Mouse (Mus musculus) adrenal gland, postnatal 14 days (tissue): ENCODE results near the gene Flt1. TPM values are rescaled to one million over a fixed set of nuclear protein-coding genes. Genes with fewer than 3 reads are reported as not detected.
"Not testable (repeated sequence)": the region's sequence is repeated elsewhere in the genome, so short reads cannot be mapped to it uniquely, and the experiment has no call there.

Experiments
- DNase-seq: peaks from one replicate; pipeline ENCODE4 v3.0.0; 2021; ENCODE audit warnings: mixed read lengths
- total RNA-seq: library from RNA; stranded (reverse); gene quantifications from 2 replicates; pipeline ENCODE4 v1.2.3, GENCODE M21; 2021

The Flt1 gene
- total RNA-seq, 1 experiment from 2014 or later, result 60.0 TPM

DNA sequence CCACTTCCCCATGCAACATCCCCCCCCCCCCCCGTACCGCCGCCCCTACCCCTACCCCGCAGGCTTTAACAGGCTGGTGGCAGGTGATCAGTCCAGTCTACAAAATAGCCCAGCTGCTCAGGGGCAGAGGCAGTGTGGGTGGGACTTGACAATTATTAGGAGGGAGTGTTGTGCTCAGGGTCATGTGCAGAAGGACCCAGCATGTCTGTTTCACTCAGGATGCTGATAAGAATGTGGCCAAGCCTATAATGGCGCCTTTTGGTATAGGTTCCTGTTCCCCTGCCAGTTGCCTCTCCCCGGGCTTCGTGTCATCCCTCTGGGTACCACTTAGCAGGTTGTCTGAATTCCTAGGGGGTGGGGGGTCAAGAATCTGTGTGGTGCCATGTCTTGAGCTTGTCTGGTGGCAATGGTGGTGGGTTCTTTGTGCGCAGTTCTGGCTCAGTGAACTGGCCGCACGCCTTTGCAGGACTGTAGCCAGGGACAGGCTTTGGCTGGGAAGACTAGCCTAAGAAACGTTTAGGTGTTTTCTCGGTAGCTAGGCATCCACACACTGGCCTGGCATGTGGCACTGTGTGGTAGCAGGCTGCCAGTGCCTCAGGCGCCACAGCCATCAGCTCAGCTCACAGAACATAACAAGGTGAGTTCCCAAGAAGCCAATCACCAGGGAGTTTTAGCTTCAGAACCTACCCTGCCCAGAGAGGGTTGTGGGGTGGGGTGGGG is 118.4 kb downstream of the Flt1 start:
- no peak for DNase-seq

DNA sequence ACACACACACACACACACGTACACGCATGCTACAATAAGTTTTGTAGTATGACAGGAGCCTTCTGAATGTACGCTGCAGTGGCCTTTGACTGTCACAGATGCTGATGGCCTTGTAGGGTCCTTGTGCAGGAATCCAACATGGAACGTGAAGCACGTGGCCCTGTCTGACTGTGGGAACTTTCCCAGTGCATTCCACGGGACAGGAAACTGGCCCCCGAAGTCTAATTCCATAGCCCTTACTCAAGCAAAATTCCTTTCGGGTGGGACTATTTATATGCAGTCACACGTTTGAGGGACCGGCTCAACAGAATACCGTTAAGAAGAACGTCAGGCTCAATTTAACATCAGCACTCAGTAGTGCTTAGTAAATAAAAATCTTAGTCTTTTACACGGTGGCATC is 119.1 kb downstream of the Flt1 start:
- DNase-seq, result no peak

DNA sequence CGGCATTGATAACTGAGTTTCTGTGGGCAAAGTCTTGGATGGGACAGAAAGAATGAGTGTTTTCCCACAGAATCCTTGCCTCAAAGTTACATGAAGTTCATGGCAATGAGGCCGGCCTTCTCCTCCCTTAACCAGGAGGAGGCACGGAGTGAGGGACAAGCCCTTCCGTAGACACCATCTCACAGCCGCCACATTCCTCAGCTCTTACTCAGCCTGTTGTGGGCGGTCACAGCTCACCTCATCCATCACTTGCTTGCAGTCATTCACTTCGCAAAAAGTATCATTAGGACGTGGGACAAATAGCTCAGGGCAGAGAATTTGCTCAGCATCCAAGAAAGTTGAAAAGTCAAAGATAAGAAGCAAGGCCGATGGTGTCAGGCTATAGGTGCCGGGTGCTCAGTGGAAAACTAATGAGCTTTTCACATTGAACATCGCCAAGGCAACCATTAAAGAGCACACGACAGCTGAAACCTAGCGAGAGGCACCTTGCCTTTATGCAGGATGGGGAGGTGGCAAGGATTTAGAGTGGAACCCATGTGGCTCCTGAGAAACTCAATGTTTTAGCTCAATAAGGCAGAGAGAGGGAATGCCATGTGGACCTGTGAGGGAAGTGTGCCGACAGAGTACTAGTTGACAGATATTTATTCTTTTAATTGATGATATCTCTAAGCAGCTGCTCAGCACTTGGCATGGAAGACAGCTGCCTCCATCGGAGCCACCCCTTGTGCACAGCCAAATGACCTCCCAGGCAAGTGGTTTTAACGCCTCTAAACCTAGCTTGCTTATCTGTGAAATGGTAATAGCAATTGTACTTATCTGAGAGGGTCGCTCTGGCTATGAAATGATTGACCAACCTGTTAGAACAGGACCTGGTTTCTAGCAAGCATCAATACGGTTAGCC is 124.1 kb downstream of the Flt1 start:
- no peak for DNase-seq

DNA sequence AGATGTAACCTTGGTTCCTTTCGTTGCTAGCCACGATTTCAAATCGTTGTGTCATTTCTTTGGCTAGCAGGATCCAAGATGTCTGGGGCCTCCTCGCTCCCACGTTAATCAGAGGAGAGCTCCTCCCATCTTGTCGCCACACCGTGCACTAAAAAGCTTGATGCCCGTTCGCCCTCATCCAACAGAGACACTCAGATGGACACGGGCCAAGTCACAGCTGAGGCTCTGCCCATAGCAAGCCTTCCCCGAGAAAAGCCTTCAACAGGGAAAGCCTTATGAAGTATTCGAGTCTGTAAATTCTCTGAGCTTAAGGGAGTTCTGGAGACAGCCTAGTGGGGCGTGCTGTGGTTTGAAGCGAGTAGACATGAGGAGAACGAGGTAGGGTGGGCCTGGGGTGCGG is 128.0 kb downstream of the Flt1 start:
- DNase-seq, result no peak

DNA sequence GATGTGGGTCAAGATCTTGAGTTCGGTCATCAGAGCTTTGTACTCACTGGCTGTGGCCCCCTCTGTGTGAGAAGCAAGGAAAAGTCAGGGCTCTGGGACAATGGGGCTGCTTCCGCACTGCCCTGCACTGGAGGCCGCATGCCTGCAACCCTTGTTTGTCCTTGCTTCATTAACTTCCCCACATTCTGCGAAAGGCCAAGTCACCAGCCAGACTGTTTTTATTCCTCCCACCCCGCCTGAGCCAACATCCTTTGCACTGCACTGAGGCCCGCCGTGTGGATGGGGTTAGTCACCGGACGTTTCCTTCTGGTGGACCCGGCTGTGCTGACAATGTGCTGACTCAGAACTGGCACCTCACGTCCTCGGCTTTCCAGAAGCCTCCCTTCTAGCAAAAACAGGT is 136.0 kb downstream of the Flt1 start:
- peak; percentile 60 for DNase-seq

DNA sequence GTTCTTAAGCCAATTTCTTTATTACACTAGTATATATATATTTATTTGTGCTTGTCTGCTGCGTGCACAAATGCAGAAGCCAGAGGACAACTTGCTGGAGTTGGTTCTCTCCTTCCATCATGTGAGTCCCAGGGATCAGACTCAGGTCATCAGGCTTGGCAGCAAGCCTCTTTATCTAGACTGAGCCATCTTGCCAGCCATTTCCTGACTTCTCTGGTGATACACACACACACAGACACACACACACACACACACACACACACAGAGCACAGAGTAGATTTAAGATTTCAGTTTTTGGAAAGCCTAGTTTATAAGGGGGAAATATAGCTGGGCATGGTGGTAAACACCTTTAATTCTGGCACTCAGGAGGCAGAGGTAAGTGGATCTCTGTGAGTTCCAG is 140.7 kb downstream of the Flt1 start:
- no peak for DNase-seq

DNA sequence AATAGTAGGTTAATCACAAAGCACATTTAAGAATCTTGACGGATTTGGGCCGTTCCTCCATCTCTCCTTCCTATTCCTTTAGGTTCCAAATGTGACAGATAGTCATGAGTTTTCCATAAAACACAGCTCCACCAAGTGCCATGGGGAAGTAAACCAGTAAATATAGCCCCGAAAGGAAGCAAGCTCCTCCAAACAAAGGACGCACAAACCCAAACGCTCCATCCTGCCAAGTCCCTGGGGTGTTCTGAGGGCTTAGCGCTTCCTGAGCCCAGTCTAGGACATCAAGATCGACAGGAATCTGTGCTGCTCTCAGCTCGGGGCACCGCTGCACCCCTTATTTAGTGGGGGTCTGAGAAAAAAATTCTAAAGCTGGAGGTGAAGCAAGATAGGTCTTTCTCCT is 141.2 kb downstream of the Flt1 start:
- DNase-seq, result peak; percentile 28

DNA sequence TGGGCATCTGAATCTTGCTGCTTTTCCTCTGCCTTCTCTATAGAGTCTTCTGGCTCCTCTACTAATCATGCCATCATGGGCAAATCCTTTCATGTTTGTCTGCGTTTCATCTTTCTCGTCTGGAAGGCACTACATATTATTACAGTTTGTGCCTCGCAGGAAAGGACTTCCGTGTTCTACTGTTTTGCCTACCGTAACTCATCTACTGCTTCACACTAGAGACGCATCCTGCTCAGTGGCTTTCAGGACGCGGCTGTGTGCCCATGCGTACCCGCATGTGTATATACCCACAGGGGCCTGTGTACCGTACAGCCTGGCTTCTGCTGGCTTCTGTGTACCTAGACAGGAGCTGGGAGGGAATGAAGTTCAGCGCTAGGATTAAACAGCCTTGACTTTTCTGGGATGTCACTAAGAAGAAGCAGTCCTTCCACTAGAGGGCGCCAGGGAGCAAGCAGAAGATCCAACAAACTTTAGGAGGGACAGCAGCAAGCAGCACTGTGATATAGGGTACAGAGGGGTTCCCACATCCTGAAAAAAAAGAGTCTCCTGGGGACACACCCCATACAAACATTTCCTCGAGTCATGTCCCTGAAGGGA is 142.0 kb downstream of the Flt1 start:
- peak; percentile 86 for DNase-seq

DNA sequence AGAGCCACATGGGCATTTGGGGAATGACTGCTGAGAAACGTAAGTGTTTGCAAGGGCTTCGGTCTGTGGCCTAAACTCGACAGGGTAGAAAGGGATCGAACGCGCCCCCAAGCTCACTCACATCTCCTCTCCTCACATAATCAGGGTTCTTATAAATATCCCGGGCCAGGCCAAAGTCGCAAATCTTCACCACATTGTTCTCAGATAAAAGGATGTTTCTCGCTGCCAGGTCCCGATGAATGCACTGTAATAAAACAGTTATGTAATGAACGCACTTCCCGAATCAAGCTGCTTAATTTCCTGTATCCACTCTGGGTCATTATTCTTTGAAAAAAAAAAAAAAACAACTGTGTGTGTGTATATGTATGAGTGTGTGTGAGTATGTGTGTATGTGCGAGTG is 145.6 kb downstream of the Flt1 start:
- DNase-seq, result no peak

DNA sequence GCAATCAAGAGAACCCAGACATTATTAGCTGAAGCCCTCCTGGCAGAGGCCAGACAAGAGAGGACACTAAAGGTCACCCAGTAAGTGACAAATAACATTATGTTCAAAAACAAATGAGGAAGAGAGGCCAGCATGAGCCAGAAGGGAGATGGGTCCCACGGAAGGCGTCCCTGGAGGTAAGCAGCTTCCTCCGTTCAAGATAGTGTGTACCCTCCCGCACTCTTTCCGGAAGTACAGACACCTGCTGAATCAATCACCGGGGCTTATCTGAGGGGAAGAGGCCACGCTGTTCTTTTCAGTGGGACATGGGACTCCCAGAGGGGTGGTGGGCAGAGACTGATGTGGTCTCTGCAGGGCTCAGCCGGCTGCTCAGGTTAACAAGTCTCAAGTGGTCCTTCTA is 146.1 kb downstream of the Flt1 start:
- DNase-seq, result no peak

DNA sequence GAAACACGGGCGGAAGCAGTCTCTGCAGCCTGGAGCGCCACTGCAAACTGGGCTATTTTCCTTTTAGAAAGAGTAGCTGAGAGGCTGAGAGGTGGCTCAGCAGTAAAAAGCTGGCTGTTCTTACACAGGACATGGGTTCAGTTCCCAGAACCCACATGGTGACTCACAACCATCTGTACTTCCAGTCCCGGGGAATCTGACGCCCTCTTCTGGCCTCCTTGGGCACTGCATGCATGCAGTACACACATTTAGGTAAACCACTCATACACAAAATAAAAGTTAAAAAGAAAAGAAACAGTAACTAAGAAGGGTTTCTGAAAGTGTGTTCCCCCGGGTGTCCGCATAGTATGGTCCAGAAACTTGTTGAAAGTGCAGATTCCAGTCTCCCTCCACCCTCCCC is 146.7 kb downstream of the Flt1 start:
- DNase-seq, result no peak

DNA sequence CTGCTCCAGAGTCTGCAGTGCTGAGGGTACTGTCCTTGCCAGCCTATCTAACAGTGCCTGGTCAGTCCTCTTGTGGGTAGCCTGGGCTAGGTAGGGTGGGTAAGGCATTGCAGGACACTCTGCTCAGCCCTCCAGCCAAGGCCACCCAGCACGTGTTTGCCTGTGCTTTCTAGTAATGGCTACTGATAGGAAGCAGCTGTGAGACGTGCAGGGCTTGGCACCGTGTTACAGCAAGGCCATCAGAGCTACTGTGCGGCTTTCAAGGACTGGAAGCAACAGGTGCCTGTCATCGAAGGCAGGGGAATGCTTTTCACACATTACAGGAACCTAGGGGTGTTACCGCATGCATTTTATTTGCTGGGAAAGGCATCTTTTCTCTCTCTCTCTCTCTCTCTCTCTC is 148.8 kb downstream of the Flt1 start:
- peak; percentile 42 for DNase-seq

DNA sequence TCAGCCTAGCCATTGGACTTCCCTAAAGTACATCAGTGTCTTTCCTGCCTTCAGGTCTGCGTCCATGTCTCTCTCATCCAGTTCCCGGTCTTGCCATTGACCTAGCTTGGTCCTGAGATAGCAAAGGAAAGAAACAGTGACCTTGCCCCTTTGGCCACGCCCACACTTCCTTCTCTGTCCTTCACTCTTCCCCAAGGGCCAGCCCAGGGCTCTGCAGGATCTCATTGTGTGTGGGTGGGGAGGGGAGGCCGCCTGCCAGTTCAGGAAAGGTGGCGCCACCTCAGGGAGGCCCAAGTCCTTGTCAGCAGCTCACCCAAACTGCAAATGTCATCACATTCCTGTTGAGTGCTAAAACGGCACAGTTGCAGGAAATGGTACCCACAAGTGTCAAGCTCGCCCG is 151.3 kb downstream of the Flt1 start:
- DNase-seq, result peak; percentile 56

DNA sequence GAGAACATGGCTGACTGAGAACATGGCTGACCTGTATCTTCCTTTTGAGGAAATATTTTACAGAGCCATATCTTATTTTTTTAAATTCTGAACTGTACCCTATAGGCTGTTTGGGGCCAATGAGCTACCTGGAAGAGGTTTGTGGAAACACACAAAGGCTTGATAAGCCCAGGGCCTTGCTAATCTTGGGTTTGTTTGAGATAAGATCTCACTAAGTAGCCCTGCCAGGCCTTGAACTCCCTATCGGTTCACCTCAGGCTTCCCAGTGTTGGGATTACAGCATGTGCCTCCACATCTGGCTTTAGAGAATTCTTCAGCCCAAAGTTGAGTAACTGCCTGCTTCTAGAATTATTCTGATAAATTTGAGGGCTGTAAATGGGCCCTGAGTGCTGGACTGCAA is 152.3 kb downstream of the Flt1 start:
- DNase-seq, result no peak

DNA sequence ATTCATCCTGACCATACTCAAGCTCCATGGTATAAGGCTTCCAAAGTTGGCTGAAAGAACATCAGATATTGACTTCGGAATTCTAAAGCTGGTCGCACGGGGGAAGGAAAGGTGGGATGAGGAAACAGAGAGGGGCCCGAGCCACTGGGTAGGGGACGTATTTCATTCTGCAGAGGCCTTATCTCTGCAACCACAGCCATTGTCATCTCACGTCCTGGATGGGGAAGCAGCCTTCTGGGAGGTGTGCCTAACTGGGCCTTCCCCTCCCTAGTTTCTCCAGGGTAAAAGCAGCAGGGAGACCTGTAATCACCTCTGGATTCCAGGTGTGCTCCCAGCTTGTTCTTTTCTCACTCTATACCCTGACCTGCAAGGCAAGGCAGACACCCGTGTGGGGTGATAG is 153.1 kb downstream of the Flt1 start:
- DNase-seq, result no peak

DNA sequence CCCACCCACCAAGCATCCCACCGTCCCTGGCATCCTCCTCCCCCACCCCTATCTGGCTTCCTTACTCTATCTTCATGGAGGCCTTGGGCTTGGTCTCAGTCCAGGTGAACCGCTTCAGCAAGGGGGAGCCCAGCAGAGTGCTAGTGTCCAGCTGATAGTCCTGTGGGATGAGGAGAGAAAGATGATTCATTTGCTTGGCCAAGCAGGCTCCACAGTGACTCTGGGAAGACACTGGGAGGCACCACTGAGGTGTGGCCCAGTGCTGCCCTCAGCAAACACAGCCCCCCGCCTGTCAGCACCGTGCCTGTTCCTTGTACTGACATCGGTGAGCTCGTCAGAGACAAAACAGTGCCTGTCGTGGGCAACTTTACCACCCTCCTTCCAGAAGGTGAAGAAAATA is 159.5 kb downstream of the Flt1 start:
- DNase-seq, result no peak

DNA sequence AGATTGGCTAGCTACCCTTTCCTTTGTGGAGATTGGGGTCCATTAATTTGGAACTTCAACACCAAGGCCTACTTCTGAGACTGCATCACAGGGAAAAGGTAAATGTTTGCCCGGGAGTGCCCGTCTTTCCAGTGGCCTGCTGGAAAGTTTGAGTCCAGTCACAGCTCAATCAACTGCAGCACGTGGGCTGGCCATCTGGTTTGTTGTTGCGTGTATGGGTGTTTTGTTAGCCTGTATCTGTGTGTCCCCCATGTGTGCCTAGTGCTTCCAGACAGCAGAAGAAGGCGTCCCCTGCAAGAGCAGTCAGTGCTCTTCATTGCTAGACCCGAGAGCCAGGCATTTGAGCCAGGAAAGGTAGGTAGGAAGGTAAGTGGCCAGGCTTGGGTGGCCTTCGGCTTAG is 160.4 kb downstream of the Flt1 start:
- no peak for DNase-seq

DNA sequence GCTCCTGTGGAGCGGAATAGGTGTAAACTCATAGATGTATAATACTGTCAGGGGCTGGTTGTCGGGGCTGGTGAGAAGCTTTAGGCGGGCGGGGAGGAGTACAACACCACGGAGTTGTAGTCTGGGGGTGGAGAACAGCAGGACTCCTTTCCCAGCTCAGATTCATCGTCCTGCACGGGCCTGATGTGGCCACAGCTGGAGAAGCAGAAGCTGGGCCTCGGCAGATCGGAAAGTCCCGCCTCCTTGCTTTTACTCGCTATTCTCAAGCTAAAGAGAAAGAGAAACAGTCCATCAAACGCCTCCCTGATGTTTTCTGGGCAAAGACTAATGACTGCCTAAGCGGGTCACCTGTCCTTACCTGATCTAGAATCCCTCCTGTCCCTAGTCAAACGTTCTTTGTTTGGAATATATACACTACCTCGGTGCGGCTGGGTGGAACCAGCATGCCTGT is 161.6 kb downstream of the Flt1 start:
- peak; percentile 11 for DNase-seq

DNA sequence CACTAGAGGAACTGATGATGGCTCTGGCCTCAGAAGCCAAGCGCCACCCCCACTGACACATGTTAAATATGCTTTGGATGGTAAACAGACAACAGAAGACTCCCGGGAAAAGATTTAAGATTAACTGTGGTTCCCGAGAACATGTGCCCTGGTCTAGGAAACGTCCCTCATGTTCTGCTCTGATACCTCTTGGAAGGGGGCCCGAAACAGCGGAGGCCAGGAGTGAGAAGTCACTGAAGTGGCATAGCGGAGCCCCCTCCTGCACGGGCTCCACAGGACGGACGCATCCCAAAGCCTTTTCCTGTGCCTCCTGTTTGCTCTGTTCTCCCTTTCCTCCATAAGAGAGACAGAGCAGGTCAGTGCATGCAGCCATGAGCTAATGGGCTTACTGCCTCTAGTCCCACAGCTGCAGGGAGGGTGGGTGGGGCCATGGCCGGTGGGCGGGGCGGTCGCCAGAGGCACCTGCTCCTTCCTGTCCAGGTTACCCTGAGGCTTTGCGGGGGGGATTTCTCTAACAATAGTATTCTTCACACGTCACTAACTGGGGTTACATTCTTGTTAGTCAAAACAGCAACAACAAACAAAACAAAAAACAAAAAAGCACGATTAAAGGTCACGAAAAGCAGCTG is 162.2 kb downstream of the Flt1 start:
- no peak for DNase-seq

DNA sequence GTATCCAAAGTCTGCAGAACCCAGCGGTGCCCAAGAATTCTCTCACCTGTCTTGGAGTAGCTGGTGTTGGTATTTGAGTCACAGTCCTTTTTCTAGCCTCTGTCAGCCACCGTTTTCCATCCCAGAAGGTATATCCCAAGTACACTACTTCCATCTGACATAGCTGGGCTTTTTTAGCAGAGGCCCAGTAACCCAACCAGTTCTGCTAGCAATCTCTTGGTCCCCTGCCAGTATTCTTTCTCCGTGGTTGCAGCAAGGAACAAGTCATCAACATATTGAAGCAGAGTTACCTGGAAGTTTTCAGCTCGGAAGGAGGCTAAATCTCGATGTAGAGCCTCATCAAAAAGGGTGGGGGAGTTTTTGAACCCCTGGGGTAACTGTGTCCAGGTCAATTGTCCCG is 168.2 kb downstream of the Flt1 start:
- DNase-seq, result not testable (repeated sequence)

DNA sequence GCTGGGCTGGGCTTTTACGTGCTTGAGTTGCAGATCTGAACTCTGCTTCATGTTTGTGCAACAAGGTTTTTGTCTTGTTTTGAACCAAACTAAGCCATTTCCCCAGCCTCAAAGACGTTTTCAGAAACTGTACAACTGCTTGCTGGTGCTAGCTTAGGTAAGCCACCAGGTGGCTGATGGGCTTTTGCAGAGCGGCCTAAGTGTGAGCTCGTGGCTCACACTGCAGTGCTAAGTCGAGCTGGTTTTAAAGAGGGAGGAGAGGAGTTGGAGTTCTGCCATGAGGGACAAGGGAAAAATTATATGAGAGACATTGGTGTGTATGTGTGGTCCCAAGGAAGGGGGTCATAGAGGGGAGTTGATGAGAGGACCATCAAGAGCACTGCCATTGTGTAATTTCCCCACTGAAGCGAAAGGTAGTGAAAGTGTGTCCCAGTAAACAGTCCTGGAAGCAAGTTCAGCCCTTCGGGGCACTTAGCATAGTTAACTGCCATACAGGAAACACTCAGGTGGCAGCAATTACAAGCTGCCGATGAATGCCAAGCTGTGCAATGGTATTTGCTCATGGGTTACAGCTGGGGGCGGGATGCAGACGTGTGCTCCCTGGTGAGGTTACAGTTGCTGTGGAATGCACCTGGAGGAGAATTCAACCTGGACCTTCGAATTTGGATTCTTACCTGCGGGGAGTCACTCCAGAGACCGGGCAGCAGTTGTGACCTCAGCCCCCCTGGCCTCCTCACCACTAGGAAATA is 173.8 kb downstream of the Flt1 start:
- DNase-seq, result no peak
